Mouse (Mus musculus): ENCODE measurements around the gene Dop1b.
"Not testable (repeated sequence)": the region's sequence is repeated elsewhere in the genome, so short reads cannot be mapped to it uniquely, and the experiment has no call there.

The Dop1b gene

GRCm38 (mm10) chr16:93751816-93752215 lies 40.1 kb downstream of the Dop1b start:
- DNase-seq (ENCODE audit: low spot score): no peak

- DNase-seq (ENCODE audit: low spot score): no peak
These were observed 44.9 kb downstream of the Dop1b start for GRCm38 (mm10) chr16:93756622-93757021.

GRCm38 (mm10) chr16:93763378-93763777 lies 51.7 kb downstream of the Dop1b start:
- DNase-seq (ENCODE audit: low spot score): no peak

GRCm38 (mm10) chr16:93764597-93764996 lies 52.9 kb downstream of the Dop1b start:
- DNase-seq (ENCODE audit: low spot score): no peak

GRCm38 (mm10) chr16:93766956-93767355 lies 55.3 kb downstream of the Dop1b start:
- DNase-seq (ENCODE audit: low spot score): peak; percentile 61

GRCm38 (mm10) chr16:93767548-93767947 lies 55.8 kb downstream of the Dop1b start:
- no peak for DNase-seq (ENCODE audit: low spot score)

- no peak for DNase-seq (ENCODE audit: low spot score)
These were observed 57.9 kb downstream of the Dop1b start for GRCm38 (mm10) chr16:93769621-93770020.

- DNase-seq (ENCODE audit: low spot score): no peak
These were observed 58.7 kb downstream of the Dop1b start for GRCm38 (mm10) chr16:93770271-93770926.

- DNase-seq (ENCODE audit: low spot score): no peak
These were observed 63.0 kb downstream of the Dop1b start for GRCm38 (mm10) chr16:93774658-93775057.

- DNase-seq (ENCODE audit: low spot score): no peak
These were observed 64.8 kb downstream of the Dop1b start for GRCm38 (mm10) chr16:93776468-93776867.

GRCm38 (mm10) chr16:93777247-93777999 lies 65.7 kb downstream of the Dop1b start:
- DNase-seq (ENCODE audit: low spot score): no peak

- not testable (repeated sequence) for DNase-seq (ENCODE audit: low spot score)
These were observed 66.7 kb downstream of the Dop1b start for GRCm38 (mm10) chr16:93778393-93778792.

GRCm38 (mm10) chr16:93779554-93779953 lies 67.8 kb downstream of the Dop1b start:
- DNase-seq (ENCODE audit: low spot score): no peak

- no peak for DNase-seq (ENCODE audit: low spot score)
These were observed 69.2 kb downstream of the Dop1b start for GRCm38 (mm10) chr16:93780660-93781479.

GRCm38 (mm10) chr16:93784175-93784574 lies 72.5 kb downstream of the Dop1b start:
- DNase-seq (ENCODE audit: low spot score): no peak

GRCm38 (mm10) chr16:93785805-93786204 lies 74.1 kb downstream of the Dop1b start:
- DNase-seq (ENCODE audit: low spot score): peak; percentile 93

- DNase-seq (ENCODE audit: low spot score): no peak
These were observed 76.7 kb downstream of the Dop1b start for GRCm38 (mm10) chr16:93788388-93788787.

GRCm38 (mm10) chr16:93788881-93789280 lies 77.2 kb downstream of the Dop1b start:
- no peak for DNase-seq (ENCODE audit: low spot score)

- DNase-seq (ENCODE audit: low spot score): no peak
These were observed 78.5 kb downstream of the Dop1b start for GRCm38 (mm10) chr16:93789971-93790755.

- DNase-seq (ENCODE audit: low spot score): no peak
These were observed 81.4 kb downstream of the Dop1b start for GRCm38 (mm10) chr16:93792981-93793630.

- no peak for DNase-seq (ENCODE audit: low spot score)
These were observed 83.1 kb downstream of the Dop1b start for GRCm38 (mm10) chr16:93794845-93795244.

All from embryo, embryonic 10.5 days (tissue).